Mouse (Mus musculus): ENCODE measurements around the gene Trhr2.

- TF ChIP-seq CTCF (IDR thresholded peaks at IDR 0.05; ENCODE audit: control insufficient read depth, insufficient read depth, insufficient read length): peak; percentile 90
- no peak for TF ChIP-seq CEBPB (IDR thresholded peaks at IDR 0.05; ENCODE audit: low read depth)
- TF ChIP-seq USF1 (IDR thresholded peaks at IDR 0.05; ENCODE audit: low read depth): no peak
- TF ChIP-seq MAX (IDR thresholded peaks at IDR 0.05): peak; percentile 87
- no peak for TF ChIP-seq MYOD1 (IDR thresholded peaks at IDR 0.05; ENCODE audit: control insufficient read depth, insufficient read length, low read depth)
- no peak for TF ChIP-seq MYOG (IDR thresholded peaks at IDR 0.05; ENCODE audit: control insufficient read depth, extremely low read depth, insufficient read length)
These were observed 27.6 kb downstream of the Trhr2 start for GRCm38 (mm10) chr8:122332753-122333506.
